ENCODE assay signal across 14 mouse cellular contexts in the genomic region with DNA sequence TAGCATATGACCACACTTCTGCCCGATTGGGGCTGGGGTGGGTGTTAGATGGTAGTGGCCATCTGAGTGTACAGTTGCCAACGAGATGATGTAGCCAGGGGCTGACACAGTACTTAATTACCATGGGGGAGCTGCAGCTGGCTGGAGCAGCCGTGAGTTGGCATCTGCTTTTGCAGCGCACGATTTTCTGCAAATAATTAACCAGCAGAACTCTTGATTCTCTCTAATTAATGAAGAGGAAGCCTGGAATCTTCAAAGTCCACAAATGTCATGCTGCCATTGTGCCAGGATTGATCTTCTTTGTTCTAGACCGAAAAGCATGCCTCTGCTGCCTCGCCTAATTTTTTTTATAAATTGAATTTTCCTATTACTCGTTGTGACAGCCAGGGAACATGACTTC. TPM values are rescaled to one million over a fixed set of nuclear protein-coding genes. Genes with fewer than 3 reads are reported as not detected.
A peak's percentile ranks its signal among the peaks of the same experiment; 100 is the strongest.
DNase-seq lines count a peak whose midpoint lies in the region; ATAC-seq and TF ChIP-seq lines count a peak whose summit lies in the region.
"Had no signal": no experiment of that assay in that cellular context is flagged by ENCODE, and none has a peak within 500 bp of the region (broad histone marks: within the 10 kb centered on the region; RNA-seq: fewer than 3 reads in every experiment).

No protein-coding gene starts in this region.

- peaks cover 20% of the 10 kb centered on the region for H3K4me1 ChIP-seq in forebrain, postnatal 0 days (ENCODE audit: insufficient read depth)
- H3K4me1 ChIP-seq in kidney, embryonic 15.5 days = peaks cover 57% of the 10 kb centered on the region
- H3K4me1 ChIP-seq in neural tube, embryonic 12.5 days = peaks cover 28% of the 10 kb centered on the region
- H3K4me1 ChIP-seq: liver, embryonic 13.5 days had no signal

- H3K4me3 ChIP-seq in gastrocnemius, adult 2 months = no peak overlapping the region
- H3K4me3 ChIP-seq in forebrain, postnatal 0 days (ENCODE audit: low read depth, low read length) = no peak overlapping the region
- no peak overlapping the region for H3K4me3 ChIP-seq in kidney, embryonic 15.5 days (replicated peaks)
- H3K4me3 ChIP-seq in neural tube, embryonic 12.5 days = no peak overlapping the region
- H3K4me3 ChIP-seq: liver, embryonic 13.5 days had no signal

- WGBS in forebrain, postnatal 0 days = 8% methylated on average over 8 of the region's 8 CpGs
- 57% methylated on average over 8 of the region's 8 CpGs for WGBS in kidney, embryonic 15.5 days
- WGBS in neural tube, embryonic 12.5 days = 31% methylated on average over 8 of the region's 8 CpGs

- no peaks in the 10 kb centered on the region for H3K9me3 ChIP-seq in forebrain, postnatal 0 days (ENCODE audit: low read length)
- no peaks in the 10 kb centered on the region for H3K9me3 ChIP-seq in kidney, embryonic 15.5 days (replicated peaks)
- H3K9me3 ChIP-seq in neural tube, embryonic 12.5 days = no peaks in the 10 kb centered on the region
- H3K9me3 ChIP-seq: liver, embryonic 13.5 days had no signal

- H3K9ac ChIP-seq in forebrain, postnatal 0 days = peak overlapping the region; percentile 14; the same call in 1 of the 2 replicates
- H3K9ac ChIP-seq in kidney, embryonic 15.5 days = no peak overlapping the region
- H3K9ac ChIP-seq in neural tube, embryonic 12.5 days = 0 out of 2 replicates have a peak overlapping the region, but pooled peaks have one; percentile 21
- H3K9ac ChIP-seq: liver, embryonic 13.5 days had no signal

- TF ChIP-seq CTCF in gastrocnemius, adult 2 months (IDR thresholded peaks at IDR 0.05) = no peak
- no peak for TF ChIP-seq CTCF in forebrain, postnatal 0 days (IDR thresholded peaks at IDR 0.05; ENCODE audit: low read depth)

- no peak for DNase-seq in gastrocnemius, adult 2 months
- DNase-seq in gastrocnemius, postnatal 14 days = no peak
- DNase-seq in forebrain, postnatal 0 days = peak; percentile 54
- no peak for DNase-seq in gastrocnemius, adult 8-10 months (ENCODE audit: low spot score in 2 of 2)
- no peak for DNase-seq in layer of hippocampus, adult 9-11 months
- DNase-seq: adrenal gland, postnatal 10 days; cerebellum, adult 9-10 months; layer of hippocampus, postnatal 36 days; liver, embryonic 13.5 days had no signal

- H3K36me3 ChIP-seq in forebrain, postnatal 0 days (ENCODE audit: insufficient read depth) = no peaks in the 10 kb centered on the region
- H3K36me3 ChIP-seq in kidney, embryonic 15.5 days = no peaks in the 10 kb centered on the region
- no peaks in the 10 kb centered on the region for H3K36me3 ChIP-seq in neural tube, embryonic 12.5 days
- H3K36me3 ChIP-seq: liver, embryonic 13.5 days had no signal

- intact Hi-C loops in gastrocnemius, adult 2 months (cut with DNase I) = no loop called here
- intact Hi-C loops in gastrocnemius, postnatal 14 days (cut with DNase I; ENCODE audit: low total_unique reads) = no loop called here

- H3K27me3 ChIP-seq in forebrain, postnatal 0 days (ENCODE audit: insufficient read depth, low read length) = 0 out of 2 replicates have a peak, but pooled peaks cover 5% of the 10 kb centered on the region
- no peaks in the 10 kb centered on the region for H3K27me3 ChIP-seq in kidney, embryonic 15.5 days
- H3K27me3 ChIP-seq in neural tube, embryonic 12.5 days (replicated peaks) = no peaks in the 10 kb centered on the region

- peak; percentile 75; the same call in 1 of the 2 replicates for ATAC-seq in forebrain, postnatal 0 days
- peak; percentile 68 for ATAC-seq in kidney, embryonic 15.5 days (replicated peaks; ENCODE audit: low FRiP score)
- peak; percentile 82 for ATAC-seq in neural tube, embryonic 12.5 days (ENCODE audit: low FRiP score, low read depth)
- ATAC-seq in cerebellum, adult (ENCODE audit: insufficient number of reproducible peaks, low FRiP score, low TSS enrichment) = no peak

- no peak overlapping the region for H3K4me2 ChIP-seq in forebrain, postnatal 0 days (ENCODE audit: low read depth)
- no peak overlapping the region for H3K4me2 ChIP-seq in kidney, embryonic 15.5 days
- H3K4me2 ChIP-seq in neural tube, embryonic 12.5 days (replicated peaks) = peak overlapping the region; percentile 16; the same call in 1 of the 2 replicates
- H3K4me2 ChIP-seq: liver, embryonic 13.5 days had no signal

- peak overlapping the region; percentile 91 for H3K27ac ChIP-seq in gastrocnemius, adult 2 months
- H3K27ac ChIP-seq in forebrain, postnatal 0 days (ENCODE audit: low read depth, low read length) = 0 out of 2 replicates have a peak overlapping the region, but pooled peaks have one; percentile 59
- H3K27ac ChIP-seq in kidney, embryonic 15.5 days = peak overlapping the region; percentile 68
- H3K27ac ChIP-seq in neural tube, embryonic 12.5 days = no peak overlapping the region
- H3K27ac ChIP-seq: liver, embryonic 13.5 days had no signal

RNA-seq across cellular contexts. Expression of a gene that starts 8.6 kb away (rescaled TPM):
- total RNA-seq in gastrocnemius, adult 2 months (2021) = 10 to 100 TPM; 18.3 to 50.1 TPM
- 10 to 100 TPM; 18.1 to 26.3 TPM for total RNA-seq in gastrocnemius, postnatal 14 days (2021)
- total RNA-seq in forebrain, postnatal 0 days (2014; rRNA removed) = 0.43 TPM in 1 of 2 replicates, not detected in the other
- polyA plus RNA-seq in forebrain, postnatal 0 days (2015; fragmentation: Nextera tagmentation; extraction: Ambion mirVana) = not detected in 2 replicates
- polyA plus RNA-seq in kidney, embryonic 15.5 days (2015; fragmentation: Nextera tagmentation; extraction: Ambion mirVana) = 16.2 and 16.9 TPM in 2 replicates
- 0.23 and 0.45 TPM in 2 replicates for polyA plus RNA-seq in neural tube, embryonic 12.5 days (2016; fragmentation: Nextera tagmentation; extraction: Ambion mirVana)
- total RNA-seq in gastrocnemius, adult 8-10 months (2022) = 10 to 100 TPM; 15.8 to 33.5 (median 25.7) TPM
- total RNA-seq: megakaryocyte, adult 5-6 weeks; MEL had no signal

Comparison
In these comparisons a context has a peak if more than half of its experiments do, and no peak if none do; other contexts are left out.
1. RNA of a gene that starts 8.6 kb away (total RNA-seq): 18.3 to 50.1 TPM in gastrocnemius, adult 2 months, 15.8 to 33.5 TPM in gastrocnemius, adult 8-10 months and 18.1 to 26.3 TPM in gastrocnemius, postnatal 14 days; 0.43 TPM in forebrain, postnatal 0 days; every median in the first group is over 10 times any median in the second.